Mouse (Mus musculus): ENCODE data around the gene 2010111I01Rik. TPM values are rescaled to one million over a fixed set of nuclear protein-coding genes. Genes with fewer than 3 reads are reported as not detected.
A peak's percentile ranks its signal among the peaks of the same experiment; 100 is the strongest.

The 2010111I01Rik gene
- total RNA-seq, 2 experiments from 2014 or later, result 87.8 to 90.0 TPM

DNA sequence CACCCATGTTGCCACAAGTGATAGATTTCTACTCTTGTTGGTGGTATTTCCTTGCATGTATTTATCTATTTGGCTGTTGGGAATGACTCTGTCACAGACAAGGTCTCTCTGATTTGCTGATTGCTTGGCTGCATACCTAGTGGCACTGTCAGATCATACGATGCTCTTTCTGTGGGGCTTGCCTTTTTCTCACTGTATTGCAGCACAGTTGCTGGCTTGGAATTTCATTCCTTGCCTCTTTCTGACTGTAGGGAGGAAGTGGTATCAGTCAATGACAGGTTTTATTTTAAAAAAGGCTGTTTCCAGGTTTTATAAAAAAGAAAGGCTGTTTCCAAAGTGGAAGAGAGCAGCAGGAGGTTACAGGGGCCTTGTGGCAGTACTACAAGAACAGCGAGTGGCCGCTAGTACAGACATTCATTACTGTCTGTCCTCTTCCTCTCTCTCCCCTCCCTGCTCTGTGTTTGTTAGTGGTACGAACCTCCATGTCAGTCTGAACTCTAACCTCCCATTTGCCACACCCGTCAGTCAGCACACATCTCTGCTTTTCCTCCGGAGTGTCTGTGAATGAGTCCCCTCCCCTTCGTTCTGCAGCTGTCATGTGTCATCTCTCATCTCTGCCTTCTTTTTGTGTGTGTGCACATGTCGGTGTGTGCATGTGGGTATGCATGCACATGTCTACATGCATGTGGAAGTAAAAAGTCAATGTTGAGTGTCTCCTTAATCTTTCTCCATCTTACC is 138.3 kb downstream of the 2010111I01Rik start:
- intact Hi-C loops (cut with DNase I), result no loop called here

GRCm38 (mm10) chr13:63106574-63106973 is 141.9 kb downstream of the 2010111I01Rik start:
- intact Hi-C loops (cut with DNase I), result no loop called here

More for the DNA sequence above, 138.3 kb downstream of the 2010111I01Rik start:
- no peak for DNase-seq

DNA sequence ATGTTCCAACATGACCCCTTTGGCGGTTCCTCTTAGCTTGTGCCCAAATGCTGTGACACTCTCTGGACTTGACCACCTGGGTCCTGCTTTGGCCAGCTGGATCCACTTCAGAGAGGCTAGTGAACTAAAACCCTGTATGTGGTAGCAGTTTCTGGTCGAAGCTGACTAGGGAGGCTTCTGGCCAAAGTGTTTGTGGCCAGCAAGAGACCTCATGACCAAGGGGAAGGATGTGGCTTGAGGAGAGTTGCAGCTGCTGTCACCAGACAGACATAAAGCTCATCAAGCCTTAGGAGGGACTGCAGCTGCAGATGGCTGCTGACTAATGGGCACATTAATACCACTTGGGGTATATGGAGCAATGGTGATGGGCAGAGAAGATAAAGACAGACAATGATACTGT is 143.9 kb downstream of the 2010111I01Rik start:
- DNase-seq, result peak; percentile 56 to 64
- intact Hi-C loops (cut with DNase I), result no loop called here

More at GRCm38 (mm10) chr13:63106574-63106973, 141.9 kb downstream of the 2010111I01Rik start:
- no peak for DNase-seq

- intact Hi-C loops (cut with DNase I), result loop anchor here (2.0 to 5.0 kb wide), 3 partner anchors 15 to 221 kb away; no protein-coding TSS in a partner anchor
- no peak for DNase-seq
Measured at GRCm38 (mm10) chr13:63111297-63112042, 146.8 kb downstream of the 2010111I01Rik start.

- intact Hi-C loops (cut with DNase I), result loop anchor here (5.0 kb wide), 2 partner anchors 130 to 220 kb away; no protein-coding TSS in a partner anchor
- DNase-seq, result no peak
Measured at GRCm38 (mm10) chr13:63112043-63112597, 147.4 kb downstream of the 2010111I01Rik start.

- intact Hi-C loops (cut with DNase I), result loop anchor here (5.0 kb wide), 2 partner anchors 130 to 220 kb away; no protein-coding TSS in a partner anchor
- no peak for DNase-seq
Measured at GRCm38 (mm10) chr13:63112598-63113372, 148.1 kb downstream of the 2010111I01Rik start.

DNA sequence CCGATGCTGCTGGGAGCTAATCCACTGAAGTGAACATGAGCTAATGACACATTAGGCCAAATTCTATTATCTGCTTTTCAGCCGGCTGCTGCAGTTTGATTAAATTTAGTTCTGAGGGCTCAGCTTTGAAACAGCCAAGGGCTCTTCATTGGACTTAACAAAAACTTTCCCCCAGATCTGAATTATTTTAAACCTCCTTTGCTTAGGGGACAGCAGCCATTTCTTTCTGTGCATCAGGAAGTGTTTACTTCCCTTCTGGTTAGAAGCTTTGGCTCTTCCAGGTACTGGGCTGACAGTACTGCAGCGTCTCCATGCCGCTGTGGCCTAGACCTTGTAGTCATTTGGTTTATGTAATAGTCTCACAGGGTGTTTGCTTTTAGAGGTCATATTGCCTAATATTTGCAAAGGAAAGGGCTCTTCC is 149.2 kb downstream of the 2010111I01Rik start:
- intact Hi-C loops (cut with DNase I), result loop anchor here (5.0 kb wide), 2 partner anchors 128 to 218 kb away; no protein-coding TSS in a partner anchor

GRCm38 (mm10) chr13:63115187-63115784 is 150.6 kb downstream of the 2010111I01Rik start:
- intact Hi-C loops (cut with DNase I), result no loop called here
- no peak for DNase-seq

More for the DNA sequence above, 149.2 kb downstream of the 2010111I01Rik start:
- no peak for DNase-seq

DNA sequence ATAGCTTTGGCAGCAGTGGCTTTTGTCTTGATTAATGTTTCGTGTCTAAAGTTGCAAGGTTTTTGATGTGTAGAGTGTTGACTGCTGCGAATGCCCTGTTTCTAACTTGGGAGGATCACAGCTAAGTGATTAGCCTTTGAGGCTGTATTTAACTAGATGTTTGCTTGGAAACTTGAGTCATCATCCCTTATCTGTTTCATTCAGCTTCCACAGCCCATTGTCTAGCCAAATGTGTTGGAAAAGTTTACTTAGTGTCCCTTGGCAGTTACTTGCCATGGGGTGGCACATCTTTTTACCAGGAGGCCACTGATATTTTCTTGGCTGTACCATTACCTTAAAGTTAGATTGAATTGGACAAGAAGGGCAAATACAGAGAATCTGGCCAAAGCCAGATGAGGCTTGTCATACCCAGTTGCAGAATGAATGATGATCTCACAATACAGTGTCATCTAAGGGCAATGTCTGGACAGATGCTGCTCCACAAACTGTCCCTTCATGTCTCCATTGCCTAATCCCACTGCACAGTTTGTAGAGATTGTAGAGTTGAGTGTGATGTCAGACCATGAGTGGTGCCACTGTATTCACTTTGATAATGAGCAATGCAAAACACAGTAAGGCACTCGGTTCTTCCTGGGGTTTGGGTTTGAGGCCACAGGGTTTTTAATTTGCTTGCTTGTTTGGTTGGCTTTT is 152.9 kb downstream of the 2010111I01Rik start:
- DNase-seq, result no peak
- intact Hi-C loops (cut with DNase I), result no loop called here

GRCm38 (mm10) chr13:63118682-63119081 is 154.0 kb downstream of the 2010111I01Rik start:
- intact Hi-C loops (cut with DNase I), result no loop called here
- DNase-seq, result no peak

- intact Hi-C loops (cut with DNase I), result loop anchor here (2.0 kb wide), 1 partner anchor 17 kb away; no protein-coding TSS in a partner anchor
Measured at GRCm38 (mm10) chr13:63120296-63120695, 155.6 kb downstream of the 2010111I01Rik start.

GRCm38 (mm10) chr13:63121747-63122146 is 157.1 kb downstream of the 2010111I01Rik start:
- intact Hi-C loops (cut with DNase I), result loop anchor here (2.0 kb wide), 1 partner anchor 15 kb away; no protein-coding TSS in a partner anchor
- DNase-seq, result no peak

More at GRCm38 (mm10) chr13:63120296-63120695, 155.6 kb downstream of the 2010111I01Rik start:
- DNase-seq, result no peak

GRCm38 (mm10) chr13:63126206-63126605 is 161.5 kb downstream of the 2010111I01Rik start:
- no peak for DNase-seq
- intact Hi-C loops (cut with DNase I), result no loop called here

DNA sequence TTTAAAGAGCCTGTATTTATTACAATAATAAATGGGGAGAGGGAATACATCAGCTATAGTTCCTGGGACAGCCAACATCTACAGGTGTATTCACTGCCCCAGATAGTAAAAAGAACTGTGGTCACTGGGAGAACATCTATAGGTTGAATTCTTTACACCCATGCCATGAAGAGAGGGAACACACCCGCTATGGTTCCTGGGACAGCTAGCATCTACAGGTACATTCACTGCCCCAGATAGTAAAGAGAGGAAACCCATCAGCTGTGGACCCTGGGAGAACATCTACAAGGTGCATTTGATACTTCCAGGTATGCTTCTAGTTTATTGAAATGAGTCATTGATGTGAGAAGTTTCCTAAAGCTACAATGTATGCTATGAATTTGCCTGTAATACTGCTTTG is 162.8 kb downstream of the 2010111I01Rik start:
- DNase-seq, result no peak
- intact Hi-C loops (cut with DNase I), result no loop called here

GRCm38 (mm10) chr13:63134879-63135421 is 170.3 kb downstream of the 2010111I01Rik start:
- peak; percentile 40 to 56 for DNase-seq
- intact Hi-C loops (cut with DNase I), result no loop called here

- intact Hi-C loops (cut with DNase I), result loop anchor here (2.0 kb wide), 1 partner anchor 15 kb away; no protein-coding TSS in a partner anchor
- no peak for DNase-seq
Measured at GRCm38 (mm10) chr13:63135994-63136393, 171.3 kb downstream of the 2010111I01Rik start.

DNA sequence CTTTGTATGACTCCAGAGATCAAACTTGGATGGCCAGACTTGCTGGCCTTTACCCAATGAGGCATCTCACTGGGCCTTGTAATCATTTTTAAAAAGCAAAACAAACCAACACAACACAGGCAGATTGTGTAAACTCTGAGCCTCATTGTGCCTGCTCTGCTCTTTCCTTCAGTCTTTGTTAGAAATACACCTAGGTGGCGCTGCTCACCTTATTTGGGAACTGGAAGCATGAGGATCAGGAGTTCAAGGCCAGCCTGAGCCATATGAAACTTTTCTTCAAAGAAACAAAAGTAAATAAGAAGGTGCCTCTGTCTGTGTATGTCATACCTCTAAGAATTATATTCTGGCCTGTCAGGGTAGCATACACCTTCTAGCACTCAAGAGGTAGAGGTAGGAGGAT is 172.1 kb downstream of the 2010111I01Rik start:
- intact Hi-C loops (cut with DNase I), result loop anchor here (2.0 kb wide), 1 partner anchor 16 kb away; no protein-coding TSS in a partner anchor
- no peak for DNase-seq

DNA sequence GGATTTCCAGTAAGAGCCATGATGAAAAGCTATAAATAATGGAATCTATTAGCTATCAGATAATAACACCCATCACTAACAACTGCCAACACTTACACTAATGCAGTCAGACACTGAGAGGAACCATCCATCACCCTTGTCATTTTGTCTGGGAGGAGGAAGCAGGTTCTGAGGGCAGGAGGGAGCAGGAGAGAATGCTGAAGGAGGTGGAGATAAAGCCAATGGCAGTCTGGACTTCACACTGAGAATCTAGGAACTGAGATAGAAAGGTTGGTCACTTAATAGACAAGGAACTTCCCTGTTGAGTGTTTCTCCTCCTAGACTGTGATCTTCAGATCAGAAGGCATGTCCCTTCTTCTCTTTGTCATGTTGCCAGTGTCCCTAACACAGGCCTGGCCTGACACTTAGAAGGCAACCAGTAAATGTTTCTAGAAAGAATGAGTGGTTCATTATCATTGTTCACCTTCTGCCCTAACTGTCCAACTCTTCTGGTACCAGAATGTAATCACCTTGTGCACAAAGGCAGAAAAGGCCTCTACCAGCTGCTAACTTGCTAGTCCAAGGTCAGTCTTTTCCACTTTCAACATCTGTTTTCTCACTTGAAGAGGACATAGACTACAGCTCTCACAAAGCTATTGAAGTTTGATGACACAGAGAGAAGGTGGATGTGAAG is 173.8 kb downstream of the 2010111I01Rik start:
- DNase-seq, result no peak
- intact Hi-C loops (cut with DNase I), result no loop called here

Data from heart, postnatal 36 days (tissue).